Mouse (Mus musculus) liver, embryonic 15.5 days (tissue): ENCODE measurements around the gene Atp5e. TPM values are rescaled to one million over a fixed set of nuclear protein-coding genes. Genes with fewer than 3 reads are reported as not detected.
A peak's percentile ranks its signal among the peaks of the same experiment; 100 is the strongest.

Experiments used
- ATAC-seq: fragments of 200-750 bp; cut with Nextera tagmentation; 2 replicates; pipeline ENCODE4 v1.8.0; 2017; ENCODE audit warnings: moderate number of reproducible peaks, mild to moderate bottlenecking, moderate library complexity; ENCODE audit not compliant: insufficient read depth
- H3K27ac ChIP-seq: fragments of 300-500 bp; sonication (generic); replicated peaks from 2 replicates; pipeline ENCODE4 v1.5.1; 2015; ENCODE audit warnings: mild to moderate bottlenecking, inconsistent platforms
- H3K27me3 ChIP-seq: fragments of 300-500 bp; sonication (generic); 2 replicates; pipeline ENCODE4 v1.6.1; 2015; ENCODE audit warnings: mild to moderate bottlenecking, inconsistent platforms
- H3K36me3 ChIP-seq: fragments of 300-500 bp; sonication (generic); replicated peaks from 2 replicates; pipeline ENCODE4 v1.6.1; 2015; ENCODE audit warnings: moderate library complexity, mild to moderate bottlenecking, inconsistent platforms
- H3K4me1 ChIP-seq: fragments of 300-500 bp; sonication (generic); replicated peaks from 2 replicates; pipeline ENCODE4 v1.6.1; 2015; ENCODE audit warnings: inconsistent platforms
- H3K4me2 ChIP-seq: fragments of 300-500 bp; sonication (generic); 2 replicates; pipeline ENCODE4 v1.6.1; 2015; ENCODE audit warnings: moderate library complexity, mild to moderate bottlenecking, inconsistent platforms
- H3K4me3 ChIP-seq: fragments of 300-500 bp; sonication (generic); replicated peaks from 2 replicates; pipeline ENCODE4 v1.5.1; 2015; ENCODE audit warnings: mild to moderate bottlenecking, inconsistent platforms
- H3K9ac ChIP-seq: fragments of 300-500 bp; sonication (generic); 2 replicates; pipeline ENCODE4 v1.6.1; 2015; ENCODE audit warnings: moderate library complexity, mild to moderate bottlenecking, inconsistent platforms
- H3K9me3 ChIP-seq: fragments of 300-500 bp; sonication (generic); replicated peaks from 2 replicates; pipeline ENCODE4 v1.6.1; 2016; ENCODE audit warnings: inconsistent platforms
- WGBS: fragments of 180-500 bp; shearing (Covaris S2); methylation state at CpG from one replicate; pipeline ENCODE4 v1.1.7; 2015; ENCODE audit warnings: mixed read lengths; ENCODE audit not compliant: insufficient replicate concordance; 5-methylcytosine and 5-hydroxymethylcytosine counted together
- polyA plus RNA-seq: library from polyadenylated mRNA; unstranded; fragments of >200 nt; fragmentation: Nextera tagmentation; extraction: Ambion mirVana; gene quantifications from 2 replicates; pipeline ENCODE4 v1.2.1, GENCODE M21; 2015

The Atp5e gene
- polyA plus RNA-seq, 1 experiment from 2014 or later: 380 TPM

- H3K27ac ChIP-seq: peak overlapping the region; percentile 96
- no peaks in the 10 kb centered on the region for H3K27me3 ChIP-seq
- 82% methylated on average over 5 of the region's 5 CpGs for WGBS
- no peaks in the 10 kb centered on the region for H3K9me3 ChIP-seq
- H3K9ac ChIP-seq: peak overlapping the region; percentile 64
- peaks cover 33% of the 10 kb centered on the region for H3K36me3 ChIP-seq
- H3K4me3 ChIP-seq: peak overlapping the region; percentile 91
- no peak for ATAC-seq
- peak overlapping the region; percentile 93 for H3K4me2 ChIP-seq
- H3K4me1 ChIP-seq: peaks cover 46% of the 10 kb centered on the region
Measured at GRCm38 (mm10) chr2:174473550-174473927, 9.6 kb upstream of the Atp5e start.

DNA sequence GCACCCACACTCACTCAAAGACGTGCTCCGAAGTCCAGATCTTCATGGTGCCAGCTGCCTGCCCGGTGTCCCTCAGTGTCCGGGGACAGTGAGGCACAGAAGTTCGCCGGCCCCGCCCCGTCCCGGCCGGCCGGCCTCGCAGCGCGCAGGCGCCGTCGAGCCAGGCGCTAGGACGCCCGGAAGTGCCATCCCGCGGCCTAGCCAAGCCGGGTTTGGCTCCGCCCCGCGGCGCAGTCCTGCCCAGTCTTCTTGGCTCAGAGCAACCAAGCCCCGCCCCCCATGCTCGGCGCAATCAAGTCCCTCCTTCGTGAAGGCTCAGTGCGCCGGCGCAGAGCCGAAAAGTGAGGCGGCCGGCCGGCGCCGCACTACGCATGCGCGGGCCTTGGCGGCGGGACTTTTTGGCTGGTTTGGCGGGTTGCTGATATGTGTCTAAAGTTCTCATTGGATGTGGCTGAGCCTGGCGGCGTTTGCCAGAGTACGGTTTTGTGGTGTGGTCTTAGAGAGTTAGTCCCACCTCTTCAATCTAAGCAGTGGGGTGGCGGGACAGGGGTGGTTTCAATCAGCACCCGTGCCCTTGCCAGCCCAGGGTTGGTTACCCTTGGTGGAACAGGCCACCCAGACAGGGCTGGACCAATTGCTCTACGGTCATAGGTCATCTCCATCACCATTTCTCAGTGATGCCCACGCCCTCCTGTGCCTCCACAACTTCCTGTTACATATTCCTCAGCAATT lies 9.1 kb upstream of the Atp5e start, which contains the start of gene Prelid3b:
Prelid3b (minus strand) TSS at position 264 of the 732 bp plus-strand sequence.
- Histone ChIP-seq H3K27ac (peak within 1 kb of the TSS; percentile 96), H3K27me3 (no peaks in the 10 kb centered on the region), H3K36me3 (peaks cover 39% of the 10 kb centered on the region), H3K4me3 (peak within 1 kb of the TSS; percentile 91), H3K9ac (peak within 1 kb of the TSS; percentile 94), H3K4me2 (peak within 1 kb of the TSS; percentile 93), H3K9me3 (no peaks in the 10 kb centered on the region), H3K4me1 (peaks cover 50% of the 10 kb centered on the region)
- under 1% methylated on average over 53 of the region's 53 CpGs for WGBS
- ATAC-seq: peak; percentile 95

DNA sequence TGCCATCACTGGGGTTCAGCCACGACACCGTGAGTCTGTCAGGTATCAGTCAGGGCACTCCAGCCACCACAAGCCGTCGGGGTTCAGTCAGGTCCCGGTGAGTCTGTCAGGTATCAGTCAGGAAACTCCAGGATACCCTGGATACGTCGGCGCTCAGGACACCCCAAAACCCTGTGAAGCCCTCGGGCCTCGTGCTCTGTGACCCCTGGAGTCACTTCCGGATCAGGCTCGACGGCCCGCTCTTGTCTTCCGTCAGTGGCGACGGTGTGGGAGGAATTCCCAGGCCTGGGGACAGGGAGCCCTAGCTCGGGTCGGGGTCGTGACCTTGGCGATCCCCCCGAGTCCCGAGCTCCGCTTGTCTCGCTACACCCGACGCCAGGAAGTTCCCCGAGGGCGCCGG lies 8.5 kb upstream of the Atp5e start:
- peak; percentile 15 for ATAC-seq
- Histone ChIP-seq H3K9ac (peak overlapping the region; percentile 94), H3K4me1 (peaks cover 50% of the 10 kb centered on the region), H3K27ac (peak overlapping the region; percentile 90), H3K4me3 (peak overlapping the region; percentile 91), H3K27me3 (no peaks in the 10 kb centered on the region), H3K4me2 (peak overlapping the region; percentile 83), H3K9me3 (no peaks in the 10 kb centered on the region), H3K36me3 (peaks cover 43% of the 10 kb centered on the region)
- WGBS: 3% methylated on average over 30 of the region's 30 CpGs

GRCm38 (mm10) chr2:174470786-174471405 lies 7.0 kb upstream of the Atp5e start:
- 81% methylated on average over 7 of the region's 7 CpGs for WGBS
- peaks cover 58% of the 10 kb centered on the region for H3K36me3 ChIP-seq
- H3K9ac ChIP-seq: peak overlapping the region; percentile 94; the same call in 1 of the 2 replicates
- H3K27me3 ChIP-seq: no peaks in the 10 kb centered on the region
- ATAC-seq: no peak
- peak overlapping the region; percentile 90 for H3K27ac ChIP-seq
- peak overlapping the region; percentile 91 for H3K4me3 ChIP-seq
- no peaks in the 10 kb centered on the region for H3K9me3 ChIP-seq
- H3K4me2 ChIP-seq: peak overlapping the region; percentile 83
- H3K4me1 ChIP-seq: peaks cover 47% of the 10 kb centered on the region

- Histone ChIP-seq H3K4me2 (peak overlapping the region; percentile 83), H3K9me3 (no peaks in the 10 kb centered on the region), H3K4me1 (peaks cover 47% of the 10 kb centered on the region), H3K4me3 (no peak overlapping the region), H3K27me3 (no peaks in the 10 kb centered on the region), H3K36me3 (peaks cover 64% of the 10 kb centered on the region), H3K27ac (0 out of 2 replicates have a peak overlapping the region, but pooled peaks have one; percentile 90), H3K9ac (no peak overlapping the region)
- no peak for ATAC-seq
- 12% methylated on average over 4 of the region's 4 CpGs for WGBS
Measured at GRCm38 (mm10) chr2:174470333-174470732, 6.4 kb upstream of the Atp5e start.

- Histone ChIP-seq H3K27ac (peak overlapping the region; percentile 66), H3K36me3 (peaks cover 68% of the 10 kb centered on the region), H3K4me3 (peak overlapping the region; percentile 76), H3K4me1 (peaks cover 24% of the 10 kb centered on the region), H3K27me3 (no peaks in the 10 kb centered on the region), H3K9me3 (no peaks in the 10 kb centered on the region), H3K4me2 (peak overlapping the region; percentile 92), H3K9ac (peak overlapping the region; percentile 76)
- 26% methylated on average over 10 of the region's 10 CpGs for WGBS
- ATAC-seq: peak; percentile 19
Measured at GRCm38 (mm10) chr2:174463370-174463769, 535 bp downstream of the Atp5e start.

GRCm38 (mm10) chr2:174459365-174459764 lies 4.5 kb downstream of the Atp5e start:
- no peak for ATAC-seq
- H3K9me3 ChIP-seq: no peaks in the 10 kb centered on the region
- no peak overlapping the region for H3K4me3 ChIP-seq
- 53% methylated on average over 2 of the region's 2 CpGs for WGBS
- H3K4me1 ChIP-seq: peaks cover 26% of the 10 kb centered on the region
- peaks cover 29% of the 10 kb centered on the region for H3K36me3 ChIP-seq
- H3K9ac ChIP-seq: no peak overlapping the region
- H3K27me3 ChIP-seq: no peaks in the 10 kb centered on the region; the same call in 1 of the 2 replicates
- H3K27ac ChIP-seq: no peak overlapping the region
- H3K4me2 ChIP-seq: no peak overlapping the region

DNA sequence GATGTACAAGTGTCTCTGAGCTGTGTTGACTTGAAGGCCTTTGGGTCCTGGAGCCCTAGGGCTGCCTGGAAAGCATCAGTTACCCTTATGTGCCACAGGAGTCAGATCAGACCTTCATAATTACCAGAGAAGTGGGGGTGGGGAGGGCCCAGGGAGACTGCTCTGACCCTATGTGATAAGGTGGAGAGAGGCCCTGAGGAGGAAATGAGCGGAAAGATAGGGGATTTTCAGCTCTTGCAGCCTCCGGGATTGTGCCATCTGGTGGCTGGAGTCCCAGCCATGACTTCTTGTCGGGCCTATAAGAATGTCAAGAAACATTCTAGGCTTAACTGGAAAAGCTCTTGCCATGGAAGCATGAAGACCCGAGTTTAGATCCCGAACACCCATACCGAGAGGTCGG lies 10.2 kb downstream of the Atp5e start:
- 25% methylated on average over 7 of the region's 7 CpGs for WGBS
- H3K36me3 ChIP-seq: no peaks in the 10 kb centered on the region
- H3K9me3 ChIP-seq: no peaks in the 10 kb centered on the region
- peaks cover under 1% of the 10 kb centered on the region; the same call in 1 of the 2 replicates for H3K27me3 ChIP-seq
- peak overlapping the region; percentile 91 for H3K27ac ChIP-seq
- H3K4me3 ChIP-seq: peak overlapping the region; percentile 15; the same call in 1 of the 2 replicates
- peaks cover 49% of the 10 kb centered on the region for H3K4me1 ChIP-seq
- peak overlapping the region; percentile 64 for H3K4me2 ChIP-seq
- peak overlapping the region; percentile 22; the same call in 1 of the 2 replicates for H3K9ac ChIP-seq
- ATAC-seq: peak; percentile 97

DNA sequence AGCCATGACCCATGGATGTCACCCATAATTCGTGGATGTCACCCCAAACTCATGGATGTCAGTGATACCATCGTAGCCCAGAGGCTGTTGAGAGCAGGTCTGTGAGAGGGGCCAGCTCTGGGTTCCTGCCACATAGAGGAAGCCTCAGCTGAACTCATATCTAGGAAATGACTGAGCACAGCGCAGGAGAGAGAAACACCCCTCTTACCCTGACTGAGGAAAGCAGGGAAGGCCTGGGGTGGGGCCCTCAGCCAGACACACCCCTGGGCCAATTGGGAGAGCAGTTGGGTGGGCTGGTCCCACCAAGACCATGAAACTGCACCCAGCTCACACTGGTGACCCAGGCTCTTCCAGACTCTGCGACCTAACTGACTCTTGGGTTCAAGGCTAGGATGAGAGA lies 13.6 kb downstream of the Atp5e start, which contains the start of gene Tubb1:
Tubb1 (plus strand) TSS at position 343 of the 400 bp plus-strand sequence.
- no peak within 1 kb of the TSS for H3K9ac ChIP-seq
- peak within 1 kb of the TSS; percentile 91 for H3K27ac ChIP-seq
- peaks cover 29% of the 10 kb centered on the region for H3K27me3 ChIP-seq
- peaks cover 49% of the 10 kb centered on the region for H3K4me1 ChIP-seq
- H3K9me3 ChIP-seq: no peaks in the 10 kb centered on the region
- WGBS: 25% methylated on average over 4 of the region's 4 CpGs
- no peaks in the 10 kb centered on the region for H3K36me3 ChIP-seq
- no peak within 1 kb of the TSS for H3K4me3 ChIP-seq
- peak; percentile 54 for ATAC-seq
- 0 out of 2 replicates have a peak within 1 kb of the TSS, but pooled peaks have one; percentile 0 for H3K4me2 ChIP-seq

- no peak for ATAC-seq
- H3K27me3 ChIP-seq: peaks cover 35% of the 10 kb centered on the region
- 75% methylated on average over 4 of the region's 4 CpGs for WGBS
- no peak overlapping the region for H3K9ac ChIP-seq
- H3K9me3 ChIP-seq: no peaks in the 10 kb centered on the region
- H3K36me3 ChIP-seq: no peaks in the 10 kb centered on the region
- H3K4me1 ChIP-seq: peaks cover 39% of the 10 kb centered on the region
- no peak overlapping the region for H3K4me3 ChIP-seq
- H3K4me2 ChIP-seq: no peak overlapping the region
- H3K27ac ChIP-seq: no peak overlapping the region
Measured at GRCm38 (mm10) chr2:174448405-174448804, 15.5 kb downstream of the Atp5e start.

DNA sequence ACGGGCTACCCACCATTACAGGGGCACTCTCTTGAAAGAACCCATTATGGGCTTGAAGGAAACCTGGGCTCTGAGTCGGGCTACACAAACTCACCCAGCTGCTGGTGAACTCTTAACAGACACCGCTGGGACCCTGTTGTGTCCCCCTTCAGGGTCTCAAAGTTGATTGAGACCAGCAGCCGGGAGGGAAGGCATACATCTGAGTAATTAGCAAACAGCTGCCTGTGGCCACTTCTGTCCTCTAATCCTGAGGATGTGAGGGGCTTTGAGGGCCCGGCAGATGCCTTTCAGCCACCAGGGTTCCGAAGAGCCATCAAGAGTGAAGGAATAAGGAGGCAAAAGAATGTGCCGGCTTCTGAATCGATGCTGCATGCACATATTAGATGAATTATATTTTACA lies 17.0 kb downstream of the Atp5e start:
- Histone ChIP-seq H3K4me3 (no peak overlapping the region), H3K4me2 (no peak overlapping the region), H3K27ac (no peak overlapping the region), H3K4me1 (peaks cover 24% of the 10 kb centered on the region), H3K27me3 (peaks cover 37% of the 10 kb centered on the region), H3K36me3 (no peaks in the 10 kb centered on the region), H3K9me3 (no peaks in the 10 kb centered on the region), H3K9ac (no peak overlapping the region)
- WGBS: 57% methylated on average over 8 of the region's 8 CpGs
- ATAC-seq: no peak
